Mouse (Mus musculus) yolk sac, embryonic 10.5 days (tissue): Measurements from ENCODE around the gene Tnks1bp1.

Experiments
- DNase-seq: peaks from one replicate; pipeline ENCODE4 v3.0.0-alpha.2; 2017; ENCODE audit warnings: low spot score

Tnks1bp1 gene

GRCm38 (mm10) chr2:85047596-85048167, at the start of gene Tnks1bp1:
TSS of gene Tnks1bp1 (plus strand) at chr2:85048022.
- peak; percentile 96 for DNase-seq

GRCm38 (mm10) chr2:84999486-85000181, 48.2 kb upstream of the Tnks1bp1 start:
- no peak for DNase-seq

- DNase-seq: no peak
Observed at GRCm38 (mm10) chr2:85001497-85001896, 46.3 kb upstream of the Tnks1bp1 start.

GRCm38 (mm10) chr2:85002575-85002974, 45.2 kb upstream of the Tnks1bp1 start:
- DNase-seq: no peak

- no peak for DNase-seq
Observed at GRCm38 (mm10) chr2:85004341-85004740, 43.5 kb upstream of the Tnks1bp1 start.

- DNase-seq: no peak
Observed at GRCm38 (mm10) chr2:85006600-85006999, 41.2 kb upstream of the Tnks1bp1 start.

GRCm38 (mm10) chr2:85007729-85008128, 40.1 kb upstream of the Tnks1bp1 start:
- DNase-seq: peak; percentile 21

GRCm38 (mm10) chr2:85009212-85009611, 38.6 kb upstream of the Tnks1bp1 start:
- DNase-seq: peak; percentile 47

- DNase-seq: peak; percentile 56
Observed at GRCm38 (mm10) chr2:85011906-85012604, 35.8 kb upstream of the Tnks1bp1 start.

GRCm38 (mm10) chr2:85012679-85013078, 35.1 kb upstream of the Tnks1bp1 start:
- DNase-seq: no peak

GRCm38 (mm10) chr2:85013826-85014587, 33.8 kb upstream of the Tnks1bp1 start:
- no peak for DNase-seq

- DNase-seq: no peak
Observed at GRCm38 (mm10) chr2:85014588-85014982, 33.2 kb upstream of the Tnks1bp1 start.

- DNase-seq: no peak
Observed at GRCm38 (mm10) chr2:85022043-85022442, 25.8 kb upstream of the Tnks1bp1 start.

GRCm38 (mm10) chr2:85026178-85026577, 21.6 kb upstream of the Tnks1bp1 start:
- no peak for DNase-seq

- no peak for DNase-seq
Observed at GRCm38 (mm10) chr2:85027281-85027680, 20.5 kb upstream of the Tnks1bp1 start.

- no peak for DNase-seq
Observed at GRCm38 (mm10) chr2:85029897-85030296, 17.9 kb upstream of the Tnks1bp1 start.

- DNase-seq: no peak
Observed at GRCm38 (mm10) chr2:85030989-85031388, 16.8 kb upstream of the Tnks1bp1 start.

GRCm38 (mm10) chr2:85033121-85033520, 14.7 kb upstream of the Tnks1bp1 start:
- DNase-seq: no peak

- no peak for DNase-seq
Observed at GRCm38 (mm10) chr2:85034169-85034568, 13.7 kb upstream of the Tnks1bp1 start.

- no peak for DNase-seq
Observed at GRCm38 (mm10) chr2:85036507-85037046, 11.2 kb upstream of the Tnks1bp1 start.

GRCm38 (mm10) chr2:85037047-85038026, 10.5 kb upstream of the Tnks1bp1 start, which contains the start of the genes Ssrp1 and P2rx3:
TSS of gene Ssrp1 (plus strand) at chr2:85037234.
TSS of gene P2rx3 (minus strand) at chr2:85037462.
- DNase-seq: peak; percentile 90
